Mouse (Mus musculus) liver, embryonic 15.5 days (tissue): Measurements from ENCODE around the gene Aoc2. TPM values are rescaled to one million over a fixed set of nuclear protein-coding genes. Genes with fewer than 3 reads are reported as not detected.

Source experiments
- microRNA-seq: library from miRNA; unstranded; fragments of <30 nt; microRNA quantifications from one replicate; pipeline ENCODE4, GENCODE M21; 2016
- polyA plus RNA-seq: library from polyadenylated mRNA; unstranded; fragments of >200 nt; fragmentation: Nextera tagmentation; extraction: Ambion mirVana; gene quantifications from 2 replicates; pipeline ENCODE4 v1.2.1, GENCODE M21; 2015

The Aoc2 gene
- polyA plus RNA-seq, 1 experiment from 2014 or later: 1.5 TPM

Small RNA genes lying within 50 kb of the gene (microRNA-seq; reads per million reads assigned to microRNA genes)
- gene Gm25593: not detected

Other genes with a start within 250 kb of the Aoc2 start
- gene Hsd17b1, start 246.7 kb upstream of the Aoc2 start, polyA plus RNA-seq: 0.29 and 0.39 TPM in 2 replicates
- 18.9 and 22.9 TPM in 2 replicates for gene Coasy, start 242.5 kb upstream of the Aoc2 start, polyA plus RNA-seq
- gene Mlx, start 237.8 kb upstream of the Aoc2 start, polyA plus RNA-seq: 24.2 and 26.7 TPM in 2 replicates
- gene Psmc3ip, start 229.6 kb upstream of the Aoc2 start, polyA plus RNA-seq: 15.2 and 15.4 TPM in 2 replicates
- 13.4 and 13.6 TPM in 2 replicates for gene Retreg3, start 205.2 kb upstream of the Aoc2 start, polyA plus RNA-seq
- gene Tubg1, start 205.1 kb upstream of the Aoc2 start, polyA plus RNA-seq: 38.3 and 38.9 TPM in 2 replicates
- gene Tubg2, start 169.2 kb upstream of the Aoc2 start, polyA plus RNA-seq: 0.05 and 0.24 TPM in 2 replicates
- gene Cntnap1, start 154.5 kb upstream of the Aoc2 start, polyA plus RNA-seq: 0.07 and 0.12 TPM in 2 replicates
- gene Plekhh3, start 153.7 kb upstream of the Aoc2 start, polyA plus RNA-seq: 1.5 and 1.9 TPM in 2 replicates
- gene Ccr10, start 149.6 kb upstream of the Aoc2 start, polyA plus RNA-seq: 0.05 TPM in 1 of 2 replicates, not detected in the other
- gene Ezh1, start 98.6 kb upstream of the Aoc2 start, polyA plus RNA-seq: 9.8 and 11.0 TPM in 2 replicates
- gene Ramp2, start 79.0 kb upstream of the Aoc2 start, polyA plus RNA-seq: 20.3 and 25.4 TPM in 2 replicates
- 77.2 and 81.7 TPM in 2 replicates for gene Vps25, start 71.4 kb upstream of the Aoc2 start, polyA plus RNA-seq
- 5.1 and 6.7 TPM in 2 replicates for gene Wnk4, start 64.5 kb upstream of the Aoc2 start, polyA plus RNA-seq
- gene Cntd1, start 46.1 kb upstream of the Aoc2 start, polyA plus RNA-seq: 0.67 TPM in 2 replicates
- gene Coa3, start 45.9 kb upstream of the Aoc2 start, polyA plus RNA-seq: 80.5 and 87.1 TPM in 2 replicates
- 94.0 and 97.1 TPM in 2 replicates for gene Becn1, start 22.8 kb upstream of the Aoc2 start, polyA plus RNA-seq
- gene Psme3, start 8.8 kb upstream of the Aoc2 start, polyA plus RNA-seq: 189 and 190 TPM in 2 replicates
- gene Aoc3, start 5.5 kb downstream of the Aoc2 start, polyA plus RNA-seq: 0.06 TPM in 1 of 2 replicates, not detected in the other
- not detected in 2 replicates for gene G6pc, start 42.5 kb downstream of the Aoc2 start, polyA plus RNA-seq
- 37.2 and 37.3 TPM in 2 replicates for gene Aarsd1, start 92.6 kb downstream of the Aoc2 start, polyA plus RNA-seq
- gene Gm27029, start 99.7 kb downstream of the Aoc2 start, polyA plus RNA-seq: 2.1 and 3.1 TPM in 2 replicates
- 5.7 TPM in 2 replicates for gene Rundc1, start 100.0 kb downstream of the Aoc2 start, polyA plus RNA-seq
- 1.3 and 1.4 TPM in 2 replicates for gene Ptges3l, start 100.3 kb downstream of the Aoc2 start, polyA plus RNA-seq
- 149 and 195 TPM in 2 replicates for gene Rpl27, start 117.2 kb downstream of the Aoc2 start, polyA plus RNA-seq
- 29.6 and 30.4 TPM in 2 replicates for gene Ifi35, start 123.3 kb downstream of the Aoc2 start, polyA plus RNA-seq
- 2.0 and 2.1 TPM in 2 replicates for gene Rnd2, start 139.9 kb downstream of the Aoc2 start, polyA plus RNA-seq
- gene Vat1, start 141.2 kb downstream of the Aoc2 start, polyA plus RNA-seq: 10.0 and 10.8 TPM in 2 replicates
- 11.5 and 12.5 TPM in 2 replicates for gene Brca1, start 226.9 kb downstream of the Aoc2 start, polyA plus RNA-seq
- 39.5 and 49.8 TPM in 2 replicates for gene Nbr1, start 227.1 kb downstream of the Aoc2 start, polyA plus RNA-seq